Comparison of ENCODE assay signal across 13 mouse cellular contexts in the genomic region with DNA sequence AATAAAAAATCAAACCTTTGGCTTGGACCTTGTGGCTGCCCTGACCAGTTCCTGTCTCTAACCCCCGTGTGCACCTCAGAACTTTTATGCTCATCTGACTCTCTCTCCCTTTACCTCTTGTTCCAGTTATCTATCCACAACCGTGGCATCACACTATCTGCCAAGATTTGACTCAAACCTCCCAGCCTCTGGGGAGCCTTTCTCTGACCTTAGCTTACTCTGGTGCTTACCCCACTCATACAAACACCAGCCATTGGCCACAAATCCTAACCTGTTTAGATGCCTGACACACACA.
"Had no signal": no experiment of that assay in that cellular context is flagged by ENCODE, and none has a peak within 500 bp of the region (broad histone marks: within the 10 kb centered on the region; RNA-seq: fewer than 3 reads in every experiment).

No protein-coding gene starts in this region.

- H3K9ac ChIP-seq: intestine, embryonic 15.5 days; liver, embryonic 15.5 days; neural tube, embryonic 13.5 days; stomach, embryonic 15.5 days had no signal

- H3K36me3 ChIP-seq: intestine, embryonic 15.5 days; limb, embryonic 10.5 days; liver, embryonic 15.5 days; neural tube, embryonic 13.5 days; stomach, embryonic 15.5 days had no signal

- H3K4me2 ChIP-seq: liver, embryonic 11.5 days; liver, embryonic 15.5 days; neural tube, embryonic 13.5 days; stomach, embryonic 15.5 days had no signal

- H3K4me3 ChIP-seq: intestine, embryonic 15.5 days; left cerebral cortex, adult 2 months; limb, embryonic 10.5 days; liver, embryonic 15.5 days; neural tube, embryonic 13.5 days; stomach, embryonic 15.5 days had no signal

- ATAC-seq: intestine, embryonic 15.5 days had no signal

- DNase-seq: kidney, adult 18-20 months; lung, adult 2 months; lung, postnatal 10 days; thymus, adult 2 months; thymus, postnatal 25 days had no signal

- H3K9me3 ChIP-seq: intestine, embryonic 15.5 days; limb, embryonic 10.5 days; liver, embryonic 15.5 days; stomach, embryonic 15.5 days had no signal

- H3K27ac ChIP-seq: intestine, embryonic 15.5 days; left cerebral cortex, adult 2 months; limb, embryonic 10.5 days; liver, embryonic 15.5 days; macrophage; neural tube, embryonic 13.5 days; stomach, embryonic 15.5 days had no signal

- H3K27me3 ChIP-seq: intestine, embryonic 15.5 days; neural tube, embryonic 13.5 days; stomach, embryonic 15.5 days had no signal
